Mouse (Mus musculus): ENCODE measurements around the gene Phka2. TPM values are rescaled to one million over a fixed set of nuclear protein-coding genes. Genes with fewer than 3 reads are reported as not detected.

The Phka2 gene
- total and polyA plus RNA-seq, 3 experiments: 6.9 to 53.1 (median 21.1) TPM

GRCm38 (mm10) chrX:160542772-160543171 lies 40.8 kb downstream of the Phka2 start:
- H3K36me3 ChIP-seq (replicated peaks): peaks cover 39% of the 10 kb centered on the region
- ATAC-seq (ENCODE audit: extremely low read depth, insufficient number of reproducible peaks, low FRiP score, poor library complexity, severe bottlenecking): no peak
- no peaks in the 10 kb centered on the region for H3K9me3 ChIP-seq (replicated peaks)
- H3K4me1 ChIP-seq (ENCODE audit: insufficient read depth, low read depth, low read length): no peaks in the 10 kb centered on the region
- DNase-seq (ENCODE audit: low spot score): no peak
- TF ChIP-seq TAL1 (conservative IDR thresholded peaks at IDR 0.05; ENCODE audit: low read depth, low read length) (no peak), POLR2AphosphoS5 (IDR thresholded peaks at IDR 0.05; ENCODE audit: insufficient replicate concordance, low read depth, low read length) (no peak), GATA2 (IDR thresholded peaks at IDR 0.05; ENCODE audit: borderline replicate concordance, low read depth, low read length) (no peak)
- no peak overlapping the region for H3K4me3 ChIP-seq (ENCODE audit: low read depth, low read length)
- no peaks in the 10 kb centered on the region for H3K27me3 ChIP-seq (ENCODE audit: insufficient read depth, low read length)

- Histone ChIP-seq H3K27me3 (ENCODE audit: insufficient read depth, low read length) (no peaks in the 10 kb centered on the region), H3K9me3 (replicated peaks) (no peaks in the 10 kb centered on the region), H3K4me1 (ENCODE audit: insufficient read depth, low read depth, low read length) (no peaks in the 10 kb centered on the region), H3K36me3 (replicated peaks) (peaks cover 63% of the 10 kb centered on the region), H3K4me3 (ENCODE audit: low read depth, low read length) (no peak overlapping the region)
- TF ChIP-seq POLR2AphosphoS5 (IDR thresholded peaks at IDR 0.05; ENCODE audit: insufficient replicate concordance, low read depth, low read length) (no peak), CTCF (IDR thresholded peaks at IDR 0.05; ENCODE audit: low read depth, low read length) (no peak), GATA1 (IDR thresholded peaks at IDR 0.05; ENCODE audit: borderline replicate concordance, low read length) (no peak), GATA2 (IDR thresholded peaks at IDR 0.05; ENCODE audit: borderline replicate concordance, low read depth, low read length) (no peak), TAL1 (conservative IDR thresholded peaks at IDR 0.05; ENCODE audit: low read depth, low read length) (no peak)
- ATAC-seq (ENCODE audit: extremely low read depth, insufficient number of reproducible peaks, low FRiP score, poor library complexity, severe bottlenecking): no peak
- DNase-seq (ENCODE audit: low spot score): no peak
Observed at GRCm38 (mm10) chrX:160548875-160549274, 46.9 kb downstream of the Phka2 start.

GRCm38 (mm10) chrX:160552066-160552465 lies 50.1 kb downstream of the Phka2 start:
- no peaks in the 10 kb centered on the region for H3K27me3 ChIP-seq (ENCODE audit: insufficient read depth, low read length)
- H3K9me3 ChIP-seq (replicated peaks): no peaks in the 10 kb centered on the region
- no peaks in the 10 kb centered on the region for H3K4me1 ChIP-seq (ENCODE audit: insufficient read depth, low read depth, low read length)
- no peak overlapping the region for H3K4me3 ChIP-seq (ENCODE audit: low read depth, low read length)
- H3K36me3 ChIP-seq (replicated peaks): peaks cover 74% of the 10 kb centered on the region
- DNase-seq (ENCODE audit: low spot score): no peak
- no peak for TF ChIP-seq GATA2 (IDR thresholded peaks at IDR 0.05; ENCODE audit: borderline replicate concordance, low read depth, low read length)
- no peak for TF ChIP-seq CTCF (IDR thresholded peaks at IDR 0.05; ENCODE audit: low read depth, low read length)
- TF ChIP-seq POLR2AphosphoS5 (IDR thresholded peaks at IDR 0.05; ENCODE audit: insufficient replicate concordance, low read depth, low read length): no peak
- no peak for TF ChIP-seq GATA1 (IDR thresholded peaks at IDR 0.05; ENCODE audit: borderline replicate concordance, low read length)
- no peak for TF ChIP-seq TAL1 (conservative IDR thresholded peaks at IDR 0.05; ENCODE audit: low read depth, low read length)
- ATAC-seq (ENCODE audit: extremely low read depth, insufficient number of reproducible peaks, low FRiP score, poor library complexity, severe bottlenecking): no peak

- Histone ChIP-seq H3K36me3 (replicated peaks) (peaks cover 70% of the 10 kb centered on the region), H3K9me3 (replicated peaks) (no peaks in the 10 kb centered on the region), H3K4me3 (ENCODE audit: low read depth, low read length) (no peak overlapping the region), H3K27me3 (ENCODE audit: insufficient read depth, low read length) (no peaks in the 10 kb centered on the region), H3K4me1 (ENCODE audit: insufficient read depth, low read depth, low read length) (no peaks in the 10 kb centered on the region)
- TF ChIP-seq GATA1 (IDR thresholded peaks at IDR 0.05; ENCODE audit: borderline replicate concordance, low read length): no peak
- no peak for TF ChIP-seq GATA2 (IDR thresholded peaks at IDR 0.05; ENCODE audit: borderline replicate concordance, low read depth, low read length)
- no peak for TF ChIP-seq CTCF (IDR thresholded peaks at IDR 0.05; ENCODE audit: low read depth, low read length)
- TF ChIP-seq POLR2AphosphoS5 (IDR thresholded peaks at IDR 0.05; ENCODE audit: insufficient replicate concordance, low read depth, low read length): no peak
- TF ChIP-seq TAL1 (conservative IDR thresholded peaks at IDR 0.05; ENCODE audit: low read depth, low read length): no peak
- DNase-seq (ENCODE audit: low spot score) (no peak), ATAC-seq (ENCODE audit: extremely low read depth, insufficient number of reproducible peaks, low FRiP score, poor library complexity, severe bottlenecking) (no peak)
Observed at GRCm38 (mm10) chrX:160583589-160583988, 81.6 kb downstream of the Phka2 start.

GRCm38 (mm10) chrX:160584148-160584838 lies 82.3 kb downstream of the Phka2 start:
- DNase-seq (ENCODE audit: low spot score): no peak
- Histone ChIP-seq H3K4me3 (ENCODE audit: low read depth, low read length) (no peak overlapping the region), H3K9me3 (replicated peaks) (no peaks in the 10 kb centered on the region), H3K27me3 (ENCODE audit: insufficient read depth, low read length) (no peaks in the 10 kb centered on the region), H3K36me3 (replicated peaks) (peaks cover 73% of the 10 kb centered on the region), H3K4me1 (ENCODE audit: insufficient read depth, low read depth, low read length) (no peaks in the 10 kb centered on the region)
- no peak for ATAC-seq (ENCODE audit: extremely low read depth, insufficient number of reproducible peaks, low FRiP score, poor library complexity, severe bottlenecking)
- TF ChIP-seq GATA1 (IDR thresholded peaks at IDR 0.05; ENCODE audit: borderline replicate concordance, low read length): no peak
- TF ChIP-seq GATA2 (IDR thresholded peaks at IDR 0.05; ENCODE audit: borderline replicate concordance, low read depth, low read length): no peak
- TF ChIP-seq CTCF (IDR thresholded peaks at IDR 0.05; ENCODE audit: low read depth, low read length): no peak
- TF ChIP-seq POLR2AphosphoS5 (IDR thresholded peaks at IDR 0.05; ENCODE audit: insufficient replicate concordance, low read depth, low read length): no peak
- TF ChIP-seq TAL1 (conservative IDR thresholded peaks at IDR 0.05; ENCODE audit: low read depth, low read length): no peak

GRCm38 (mm10) chrX:160585110-160585509 lies 83.1 kb downstream of the Phka2 start:
- Histone ChIP-seq H3K36me3 (replicated peaks) (peaks cover 71% of the 10 kb centered on the region), H3K27me3 (ENCODE audit: insufficient read depth, low read length) (no peaks in the 10 kb centered on the region), H3K9me3 (replicated peaks) (no peaks in the 10 kb centered on the region), H3K4me1 (ENCODE audit: insufficient read depth, low read depth, low read length) (no peaks in the 10 kb centered on the region), H3K4me3 (ENCODE audit: low read depth, low read length) (no peak overlapping the region)
- DNase-seq (ENCODE audit: low spot score) (no peak), ATAC-seq (ENCODE audit: extremely low read depth, insufficient number of reproducible peaks, low FRiP score, poor library complexity, severe bottlenecking) (no peak)
- TF ChIP-seq POLR2AphosphoS5 (IDR thresholded peaks at IDR 0.05; ENCODE audit: insufficient replicate concordance, low read depth, low read length) (no peak), GATA1 (IDR thresholded peaks at IDR 0.05; ENCODE audit: borderline replicate concordance, low read length) (no peak), GATA2 (IDR thresholded peaks at IDR 0.05; ENCODE audit: borderline replicate concordance, low read depth, low read length) (no peak), TAL1 (conservative IDR thresholded peaks at IDR 0.05; ENCODE audit: low read depth, low read length) (no peak), CTCF (IDR thresholded peaks at IDR 0.05; ENCODE audit: low read depth, low read length) (no peak)
